Mouse (Mus musculus) limb, embryonic 10.5 days (tissue): ENCODE measurements around the gene Adamtsl1. TPM values are rescaled to one million over a fixed set of nuclear protein-coding genes. Genes with fewer than 3 reads are reported as not detected.

ENCODE experiments used
- DNase-seq: peaks from one replicate; pipeline ENCODE4 v3.0.0-alpha.2; 2017; ENCODE audit warnings: low spot score
- H3K27ac ChIP-seq: fragments of 300-500 bp; sonication (generic); 2 replicates; pipeline ENCODE4 v1.5.1; 2016; ENCODE audit warnings: mild to moderate bottlenecking
- H3K27me3 ChIP-seq: fragments of 300-500 bp; sonication (generic); 2 replicates; pipeline ENCODE4 v1.6.1; 2016; ENCODE audit warnings: low read depth, mild to moderate bottlenecking; ENCODE audit not compliant: poor library complexity, severe bottlenecking
- H3K36me3 ChIP-seq: fragments of 300-500 bp; sonication (generic); 2 replicates; pipeline ENCODE4 v1.6.1; 2016; ENCODE audit warnings: mild to moderate bottlenecking, moderate library complexity
- H3K4me1 ChIP-seq: fragments of 300-500 bp; sonication (generic); 2 replicates; pipeline ENCODE4 v1.6.1; 2016
- H3K4me3 ChIP-seq: fragments of 300-500 bp; sonication (generic); 2 replicates; pipeline ENCODE4 v1.5.1; 2016; ENCODE audit warnings: mild to moderate bottlenecking, moderate library complexity
- H3K9me3 ChIP-seq: fragments of 300-500 bp; sonication (generic); replicated peaks from 2 replicates; pipeline ENCODE4 v1.6.1; 2016; ENCODE audit warnings: mild to moderate bottlenecking
- WGBS: fragments of 180-500 bp; shearing (Covaris S2); methylation state at CpG from one replicate; pipeline ENCODE4 v1.1.7; 2016; 5-methylcytosine and 5-hydroxymethylcytosine counted together
- polyA plus RNA-seq: library from polyadenylated mRNA; unstranded; fragments of >200 nt; fragmentation: Nextera tagmentation; extraction: Ambion mirVana; gene quantifications from 2 replicates; pipeline ENCODE4 v1.2.1, GENCODE M21; 2016

Gene Adamtsl1
- polyA plus RNA-seq, 1 experiment from 2014 or later: 3.7 TPM

DNA sequence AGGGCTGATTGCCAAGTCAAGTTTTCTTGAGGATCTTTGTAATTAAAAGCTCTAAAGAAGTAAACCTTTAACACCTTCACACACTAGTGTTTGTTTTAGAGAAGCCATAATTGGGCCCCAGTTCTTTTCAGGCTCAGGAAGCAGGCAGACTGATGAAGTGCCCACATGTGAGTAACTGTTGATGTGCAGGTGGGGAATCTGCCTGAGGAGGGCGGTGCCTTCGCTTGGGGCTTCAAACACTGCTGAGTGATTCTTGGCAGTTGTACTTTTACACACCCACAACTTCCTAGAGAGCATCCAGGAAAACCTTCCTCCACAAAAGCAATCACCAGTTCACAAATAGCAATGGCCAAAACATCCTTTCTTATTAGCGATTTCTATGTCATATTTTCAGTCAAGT lies 719.2 kb downstream of the Adamtsl1 start:
- H3K4me3 ChIP-seq: no peak overlapping the region
- WGBS: 85% methylated on average over 3 of the region's 3 CpGs
- no peaks in the 10 kb centered on the region for H3K27me3 ChIP-seq
- H3K9me3 ChIP-seq: no peaks in the 10 kb centered on the region
- H3K36me3 ChIP-seq: no peaks in the 10 kb centered on the region
- no peak for DNase-seq
- H3K27ac ChIP-seq: no peak overlapping the region
- peaks cover 13% of the 10 kb centered on the region; the same call in 1 of the 2 replicates for H3K4me1 ChIP-seq

- Histone ChIP-seq H3K27me3 (no peaks in the 10 kb centered on the region), H3K4me1 (0 out of 2 replicates have a peak, but pooled peaks cover 4% of the 10 kb centered on the region), H3K4me3 (no peak overlapping the region), H3K9me3 (no peaks in the 10 kb centered on the region), H3K36me3 (no peaks in the 10 kb centered on the region), H3K27ac (no peak overlapping the region)
- DNase-seq: no peak
- 65% methylated on average over 2 of the region's 2 CpGs for WGBS
Measured at GRCm38 (mm10) chr4:86241854-86242424, 728.0 kb downstream of the Adamtsl1 start.

GRCm38 (mm10) chr4:86270085-86270484 lies 756.1 kb downstream of the Adamtsl1 start:
- no peaks in the 10 kb centered on the region for H3K36me3 ChIP-seq
- peaks cover 11% of the 10 kb centered on the region; the same call in 1 of the 2 replicates for H3K4me1 ChIP-seq
- no peaks in the 10 kb centered on the region for H3K27me3 ChIP-seq
- WGBS: 81% methylated on average over 2 of the region's 2 CpGs
- DNase-seq: no peak
- no peaks in the 10 kb centered on the region for H3K9me3 ChIP-seq
- H3K4me3 ChIP-seq: no peak overlapping the region
- no peak overlapping the region for H3K27ac ChIP-seq

DNA sequence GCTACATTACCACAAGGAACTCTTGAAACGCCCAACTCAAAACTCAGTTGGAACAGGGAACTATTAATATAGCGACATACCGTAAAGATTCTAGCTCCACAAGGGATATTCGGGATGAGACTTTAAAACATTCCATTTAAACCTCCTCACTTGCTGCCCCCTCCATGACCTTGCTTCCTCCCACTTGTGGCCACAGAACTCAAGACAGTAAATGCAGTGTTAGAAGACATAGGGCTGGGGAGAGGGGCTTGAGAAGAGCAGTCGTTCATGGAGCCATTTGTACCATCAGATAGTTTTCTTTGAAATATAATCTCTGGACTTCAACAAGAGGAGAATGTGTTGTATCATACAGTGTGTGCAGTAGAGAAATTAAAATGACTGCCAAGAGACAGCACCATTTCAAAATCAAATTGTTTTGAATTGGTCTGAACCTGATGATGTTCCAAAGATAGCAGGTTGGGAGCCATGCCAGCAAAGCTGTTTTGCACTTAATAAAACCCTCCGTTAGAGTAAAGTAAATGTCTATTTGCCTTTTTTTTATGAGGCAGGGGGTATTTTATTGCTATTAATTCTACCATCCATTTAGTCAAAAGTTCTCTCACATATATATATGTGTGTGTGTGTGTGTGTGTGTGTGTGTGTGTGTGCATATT lies 759.9 kb downstream of the Adamtsl1 start:
- no peaks in the 10 kb centered on the region for H3K36me3 ChIP-seq
- DNase-seq: no peak
- 74% methylated on average over 6 of the region's 6 CpGs for WGBS
- H3K27ac ChIP-seq: no peak overlapping the region
- H3K27me3 ChIP-seq: no peaks in the 10 kb centered on the region
- H3K4me1 ChIP-seq: peaks cover 30% of the 10 kb centered on the region
- H3K9me3 ChIP-seq: no peaks in the 10 kb centered on the region
- no peak overlapping the region for H3K4me3 ChIP-seq

DNA sequence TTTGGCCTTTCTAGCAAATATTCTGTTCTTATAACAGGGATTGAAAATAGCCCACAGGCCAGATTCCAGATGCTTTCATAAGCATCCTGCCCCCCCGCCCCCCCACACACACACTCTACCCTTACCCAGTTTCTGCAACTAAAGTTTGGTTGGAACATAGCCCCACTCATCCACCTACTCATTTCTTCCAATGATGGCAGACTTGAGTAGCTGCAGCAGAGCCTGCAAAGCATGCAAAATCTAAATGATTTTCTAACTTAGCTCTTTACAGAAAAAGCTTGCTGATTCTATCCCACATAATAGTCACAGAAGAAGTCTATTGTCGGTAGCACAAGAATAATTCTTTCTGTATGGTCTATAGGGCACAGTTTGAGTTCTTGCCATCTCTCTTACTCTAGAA lies 760.7 kb downstream of the Adamtsl1 start:
- Histone ChIP-seq H3K4me1 (peaks cover 29% of the 10 kb centered on the region), H3K36me3 (no peaks in the 10 kb centered on the region), H3K4me3 (no peak overlapping the region), H3K9me3 (no peaks in the 10 kb centered on the region), H3K27me3 (no peaks in the 10 kb centered on the region), H3K27ac (no peak overlapping the region)
- WGBS: 77% methylated on average over 2 of the region's 2 CpGs
- DNase-seq: no peak

- Histone ChIP-seq H3K4me1 (peaks cover 27% of the 10 kb centered on the region), H3K9me3 (no peaks in the 10 kb centered on the region), H3K4me3 (no peak overlapping the region), H3K27ac (no peak overlapping the region), H3K36me3 (no peaks in the 10 kb centered on the region), H3K27me3 (no peaks in the 10 kb centered on the region)
- DNase-seq: no peak
- 75% methylated on average over 14 of the region's 14 CpGs for WGBS
Measured at GRCm38 (mm10) chr4:86276021-86276813, 762.2 kb downstream of the Adamtsl1 start.

DNA sequence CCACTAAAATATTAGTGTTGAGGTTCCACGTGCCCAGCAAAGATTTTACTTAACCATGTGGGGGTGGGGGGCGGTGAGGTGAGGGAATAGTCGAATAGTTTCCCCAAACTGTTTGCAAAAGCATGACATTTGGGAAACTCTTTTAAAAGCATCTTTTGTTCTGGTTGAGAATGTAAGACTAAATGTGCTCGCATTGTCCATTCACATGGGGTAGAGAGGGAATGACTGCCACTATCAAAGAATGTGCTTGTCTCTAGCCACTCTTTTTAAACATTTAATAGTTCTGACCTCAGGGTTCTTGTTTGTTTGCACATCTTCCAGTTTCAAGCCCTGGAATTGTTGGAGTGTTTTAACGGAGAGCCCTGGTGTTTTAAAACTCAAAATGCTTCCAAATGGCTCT lies 764.6 kb downstream of the Adamtsl1 start:
- H3K27ac ChIP-seq: no peak overlapping the region
- 74% methylated on average over 5 of the region's 5 CpGs for WGBS
- H3K4me3 ChIP-seq: no peak overlapping the region
- no peaks in the 10 kb centered on the region for H3K9me3 ChIP-seq
- H3K27me3 ChIP-seq: no peaks in the 10 kb centered on the region
- no peak for DNase-seq
- H3K36me3 ChIP-seq: no peaks in the 10 kb centered on the region
- peaks cover 22% of the 10 kb centered on the region for H3K4me1 ChIP-seq

- Histone ChIP-seq H3K4me1 (peaks cover 24% of the 10 kb centered on the region), H3K9me3 (no peaks in the 10 kb centered on the region), H3K4me3 (no peak overlapping the region), H3K27ac (no peak overlapping the region), H3K36me3 (no peaks in the 10 kb centered on the region), H3K27me3 (no peaks in the 10 kb centered on the region)
- no peak for DNase-seq
- WGBS: 95% methylated on average over 1 of the region's 1 CpGs
Measured at GRCm38 (mm10) chr4:86286572-86286971, 772.6 kb downstream of the Adamtsl1 start.

GRCm38 (mm10) chr4:86288264-86288663 lies 774.3 kb downstream of the Adamtsl1 start:
- WGBS: 93% methylated on average over 4 of the region's 4 CpGs
- Histone ChIP-seq H3K36me3 (no peaks in the 10 kb centered on the region), H3K27me3 (no peaks in the 10 kb centered on the region), H3K9me3 (no peaks in the 10 kb centered on the region), H3K4me3 (no peak overlapping the region), H3K4me1 (peaks cover 33% of the 10 kb centered on the region), H3K27ac (no peak overlapping the region)
- no peak for DNase-seq

- peaks cover 42% of the 10 kb centered on the region for H3K4me1 ChIP-seq
- no peaks in the 10 kb centered on the region for H3K27me3 ChIP-seq
- H3K9me3 ChIP-seq: no peaks in the 10 kb centered on the region
- H3K4me3 ChIP-seq: peak overlapping the region; percentile 9; the same call in 1 of the 2 replicates
- DNase-seq: peak; percentile 70
- 44% methylated on average over 12 of the region's 12 CpGs for WGBS
- peak overlapping the region; percentile 81 for H3K27ac ChIP-seq
- no peaks in the 10 kb centered on the region for H3K36me3 ChIP-seq
Measured at GRCm38 (mm10) chr4:86289511-86290273, 775.7 kb downstream of the Adamtsl1 start.

DNA sequence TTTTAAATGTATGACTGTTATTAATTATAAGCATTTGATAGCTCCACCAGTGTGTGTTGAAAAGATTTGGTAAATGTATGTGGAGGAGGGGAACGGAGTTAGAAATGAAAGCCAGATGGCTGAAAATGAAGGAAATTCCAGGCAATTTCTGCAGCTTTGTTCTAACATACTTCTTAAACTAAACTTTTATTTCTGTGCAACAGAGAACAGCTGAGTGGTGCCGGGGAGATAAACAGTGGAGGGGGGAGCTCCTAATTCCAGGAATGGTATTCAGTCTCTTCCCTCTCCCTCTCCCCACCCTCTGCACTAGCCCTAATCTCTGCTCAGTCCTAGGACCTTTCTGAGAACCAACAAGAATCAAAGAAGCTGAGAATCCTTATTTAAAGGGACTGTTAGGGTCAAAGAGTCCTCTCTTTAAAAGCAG lies 780.9 kb downstream of the Adamtsl1 start:
- H3K36me3 ChIP-seq: no peaks in the 10 kb centered on the region
- 0 out of 2 replicates have a peak overlapping the region, but pooled peaks have one; percentile 9 for H3K4me3 ChIP-seq
- WGBS: 17% methylated on average over 2 of the region's 2 CpGs
- peak; percentile 56 for DNase-seq
- H3K27me3 ChIP-seq: no peaks in the 10 kb centered on the region
- H3K9me3 ChIP-seq: no peaks in the 10 kb centered on the region
- H3K27ac ChIP-seq: peak overlapping the region; percentile 81
- H3K4me1 ChIP-seq: peaks cover 53% of the 10 kb centered on the region

- no peak overlapping the region for H3K4me3 ChIP-seq
- H3K36me3 ChIP-seq: no peaks in the 10 kb centered on the region
- peaks cover 3% of the 10 kb centered on the region; the same call in 1 of the 2 replicates for H3K4me1 ChIP-seq
- no peaks in the 10 kb centered on the region for H3K9me3 ChIP-seq
- 88% methylated on average over 6 of the region's 6 CpGs for WGBS
- no peaks in the 10 kb centered on the region for H3K27me3 ChIP-seq
- H3K27ac ChIP-seq: no peak overlapping the region
- no peak for DNase-seq
Measured at GRCm38 (mm10) chr4:86301469-86301868, 787.5 kb downstream of the Adamtsl1 start.
